ENCODE assay signal across 8 mouse cellular contexts in genomic region chr4:140624468-140625176, GRCm38 (mm10). TPM values are rescaled to one million over a fixed set of nuclear protein-coding genes. Genes with fewer than 3 reads are reported as not detected.
DNase-seq lines count a peak whose midpoint lies in the region; ATAC-seq and TF ChIP-seq lines count a peak whose summit lies in the region.

No protein-coding gene starts in this region.

- ATAC-seq in intestine, postnatal 0 days, result peak; percentile 59
- ATAC-seq in midbrain, embryonic 16.5 days, result peak; percentile 84
- no peak for ATAC-seq in erythroid progenitor cell, adult 5-6 weeks (replicated peaks; ENCODE audit: low FRiP score, poor library complexity, severe bottlenecking)
- ATAC-seq in monocyte, adult 5-6 weeks (replicated peaks; ENCODE audit: insufficient number of reproducible peaks, low FRiP score, low TSS enrichment, poor library complexity, severe bottlenecking), result no peak

- H3K36me3 ChIP-seq in intestine, postnatal 0 days (ENCODE audit: control insufficient read depth, insufficient read depth), result no peaks in the 10 kb centered on the region
- peaks cover 17% of the 10 kb centered on the region; the same call in 1 of the 2 replicates for H3K36me3 ChIP-seq in limb, embryonic 10.5 days
- H3K36me3 ChIP-seq in midbrain, embryonic 16.5 days (ENCODE audit: control insufficient read depth, insufficient read depth, low read length), result no peaks in the 10 kb centered on the region

- H3K27ac ChIP-seq in intestine, postnatal 0 days (ENCODE audit: low read depth, low read length), result peak overlapping the region; percentile 42
- H3K27ac ChIP-seq in limb, embryonic 10.5 days, result peak overlapping the region; percentile 91
- H3K27ac ChIP-seq in midbrain, embryonic 16.5 days (ENCODE audit: low read length), result peak overlapping the region; percentile 88

- peaks cover 7% of the 10 kb centered on the region; the same call in 1 of the 2 replicates for H3K4me1 ChIP-seq in intestine, postnatal 0 days (replicated peaks; ENCODE audit: control insufficient read depth, insufficient read depth, low read length)
- peaks cover 55% of the 10 kb centered on the region for H3K4me1 ChIP-seq in limb, embryonic 10.5 days
- H3K4me1 ChIP-seq in midbrain, embryonic 16.5 days (ENCODE audit: control insufficient read depth, insufficient read depth, low read length), result peaks cover 31% of the 10 kb centered on the region

- no peaks in the 10 kb centered on the region for H3K27me3 ChIP-seq in intestine, postnatal 0 days (replicated peaks; ENCODE audit: control insufficient read depth, insufficient read depth, low read length)
- H3K27me3 ChIP-seq in limb, embryonic 10.5 days (ENCODE audit: low read depth, poor library complexity, severe bottlenecking), result no peaks in the 10 kb centered on the region
- H3K27me3 ChIP-seq in midbrain, embryonic 16.5 days (ENCODE audit: control insufficient read depth, insufficient read depth, low read depth, low read length), result no peaks in the 10 kb centered on the region

- no peak for TF ChIP-seq CTCF in intestine, postnatal 0 days (IDR thresholded peaks at IDR 0.05; ENCODE audit: low read depth)

- 12% methylated on average over 11 of the region's 12 CpGs for WGBS in intestine, postnatal 0 days
- 3% methylated on average over 12 of the region's 12 CpGs for WGBS in limb, embryonic 10.5 days
- 3% methylated on average over 8 of the region's 12 CpGs for WGBS in midbrain, embryonic 16.5 days

- H3K4me3 ChIP-seq in intestine, postnatal 0 days (ENCODE audit: low read depth, low read length), result no peak overlapping the region
- H3K4me3 ChIP-seq in limb, embryonic 10.5 days, result peak overlapping the region; percentile 37
- H3K4me3 ChIP-seq in midbrain, embryonic 16.5 days (ENCODE audit: low read depth, low read length), result no peak overlapping the region; the same call in 1 of the 2 replicates

- no peak overlapping the region; the same call in 1 of the 2 replicates for H3K9ac ChIP-seq in intestine, postnatal 0 days (ENCODE audit: low read depth, low read length)
- H3K9ac ChIP-seq in midbrain, embryonic 16.5 days (ENCODE audit: low read depth, low read length), result peak overlapping the region; percentile 55

- peak overlapping the region; percentile 47 for H3K4me2 ChIP-seq in intestine, postnatal 0 days (replicated peaks; ENCODE audit: low read depth)
- peak overlapping the region; percentile 47 for H3K4me2 ChIP-seq in midbrain, embryonic 16.5 days (ENCODE audit: low read length)

- DNase-seq in 3T3-L1 (ENCODE audit: low read depth, low spot score), result peak; percentile 33
- DNase-seq in embryo, embryonic 10 days (ENCODE audit: low spot score), result peak; percentile 92
- peak; percentile 60 to 67 for DNase-seq in heart, adult 18-20 months
- DNase-seq in limb, embryonic 10.5 days (ENCODE audit: low spot score), result peak; percentile 79

- no peaks in the 10 kb centered on the region for H3K9me3 ChIP-seq in intestine, postnatal 0 days (ENCODE audit: control insufficient read depth)
- no peaks in the 10 kb centered on the region for H3K9me3 ChIP-seq in limb, embryonic 10.5 days (replicated peaks)
- H3K9me3 ChIP-seq in midbrain, embryonic 16.5 days (replicated peaks; ENCODE audit: control insufficient read depth, low read length, poor library complexity, severe bottlenecking), result no peaks in the 10 kb centered on the region

RNA-seq across cellular contexts. Expression of gene Arhgef10l, which starts 41.2 kb away (rescaled TPM):
- 10 to 100 TPM; 68.5 to 72.7 TPM for total RNA-seq in heart, adult 18-20 months (2021)
- polyA plus RNA-seq in intestine, postnatal 0 days (2015; fragmentation: Nextera tagmentation; extraction: Ambion mirVana), result 3.9 and 5.4 TPM in 2 replicates
- 13.2 and 17.1 TPM in 2 replicates for polyA plus RNA-seq in limb, embryonic 10.5 days (2016; fragmentation: Nextera tagmentation; extraction: Ambion mirVana)
- polyA plus RNA-seq in midbrain, embryonic 16.5 days (2015; fragmentation: Nextera tagmentation; extraction: Ambion mirVana), result 24.5 and 27.8 TPM in 2 replicates
- not detected in 2 replicates for total RNA-seq in erythroid progenitor cell, adult 5-6 weeks (2015; ENCODE audit: low replicate concordance)
- total RNA-seq in erythroid progenitor cell, adult 5-6 weeks (2017; ENCODE audit: low replicate concordance), result 0.64 and 1.4 TPM in 2 replicates
- 139 to 166 TPM (median 160 TPM) in 3 replicates for total RNA-seq in monocyte, adult 5-6 weeks (2017)

Comparison
In these comparisons a context has a peak if more than half of its experiments do, and no peak if none do; other contexts are left out.
1. DNase-seq: peak in every context shown above with its lines; median percentile 92 in embryo, embryonic 10 days; 79 in limb, embryonic 10.5 days; 64 in heart, adult 18-20 months; 33 in 3T3-L1.
2. ATAC-seq: peak in intestine, postnatal 0 days (single experiment) and midbrain, embryonic 16.5 days (single experiment); none in erythroid progenitor cell, adult 5-6 weeks (single experiment) and monocyte, adult 5-6 weeks (single experiment).
3. RNA of gene Arhgef10l, which starts 41.2 kb away (total RNA-seq): 139 to 166 TPM in monocyte, adult 5-6 weeks and 68.5 to 72.7 TPM in heart, adult 18-20 months; 0.64 to 1.4 TPM in erythroid progenitor cell, adult 5-6 weeks; every median in the first group is over 10 times any median in the second.
4. Peak in every context shown above with its lines, with median percentiles within 50 percentile points of each other: H3K27ac ChIP-seq.